Mouse (Mus musculus) ES-Bruce4 (cell line): ENCODE data around the gene Scamp5.

Experiments
- CTCF ChIP-seq: IDR thresholded peaks from one replicate; pipeline ENCODE4 v1.8.1; 2011; ENCODE audit warnings: low read depth, low read length
- POLR2A ChIP-seq: IDR thresholded peaks from one replicate; pipeline ENCODE4 v1.8.1; 2011; ENCODE audit warnings: low read length; ENCODE audit not compliant: insufficient read depth

- TF ChIP-seq POLR2A (no peak), CTCF (no peak)
Measured at GRCm38 (mm10) chr9:57424066-57424465, 43.8 kb downstream of the Scamp5 start.
